Comparison of ENCODE assay signal across 8 mouse cellular contexts in genomic region chr9:64016648-64017400, GRCm38 (mm10). TPM values are rescaled to one million over a fixed set of nuclear protein-coding genes. Genes with fewer than 3 reads are reported as not detected.
DNase-seq lines count a peak whose midpoint lies in the region; ATAC-seq and TF ChIP-seq lines count a peak whose summit lies in the region.

No protein-coding gene starts in this region.

- no peak overlapping the region for H3K27ac ChIP-seq in forebrain, embryonic 16.5 days (ENCODE audit: low read length)
- H3K27ac ChIP-seq in hindbrain, embryonic 12.5 days = peak overlapping the region; percentile 52; the same call in 1 of the 2 replicates
- H3K27ac ChIP-seq in midbrain, embryonic 16.5 days (ENCODE audit: low read length) = no peak overlapping the region

- H3K9me3 ChIP-seq in E14TG2a.4 (ENCODE audit: low read length) = no peaks in the 10 kb centered on the region
- H3K9me3 ChIP-seq in forebrain, embryonic 16.5 days (ENCODE audit: control insufficient read depth, low read length) = no peaks in the 10 kb centered on the region
- no peaks in the 10 kb centered on the region for H3K9me3 ChIP-seq in hindbrain, embryonic 12.5 days (replicated peaks)
- no peaks in the 10 kb centered on the region for H3K9me3 ChIP-seq in midbrain, embryonic 16.5 days (replicated peaks; ENCODE audit: control insufficient read depth, low read length, poor library complexity, severe bottlenecking)

- no peak for ATAC-seq in forebrain, embryonic 16.5 days
- no peak for ATAC-seq in hindbrain, embryonic 12.5 days (ENCODE audit: low FRiP score)
- no peak for ATAC-seq in midbrain, embryonic 16.5 days
- no peak for ATAC-seq in CD4-positive, CD25-positive, alpha-beta regulatory T cell, adult 4 months

- TF ChIP-seq CTCF in E14TG2a.4 (conservative IDR thresholded peaks at IDR 0.05; ENCODE audit: low read length) = no peak

- peak; percentile 74 for DNase-seq in adrenal gland, postnatal 10 days
- DNase-seq in liver = peak; percentile 91
- DNase-seq in cerebellum, postnatal 4 days (ENCODE audit: low spot score in 2 of 2) = no peak

- H3K36me3 ChIP-seq in E14TG2a.4 (ENCODE audit: insufficient read depth, low read length) = peaks cover 25% of the 10 kb centered on the region
- H3K36me3 ChIP-seq in forebrain, embryonic 16.5 days (ENCODE audit: control insufficient read depth, insufficient read depth) = no peaks in the 10 kb centered on the region
- peaks cover 9% of the 10 kb centered on the region for H3K36me3 ChIP-seq in hindbrain, embryonic 12.5 days
- H3K36me3 ChIP-seq in midbrain, embryonic 16.5 days (ENCODE audit: control insufficient read depth, insufficient read depth, low read length) = no peaks in the 10 kb centered on the region

- 5% methylated on average over 25 of the region's 25 CpGs for WGBS in forebrain, embryonic 16.5 days
- WGBS in hindbrain, embryonic 12.5 days = 3% methylated on average over 25 of the region's 25 CpGs
- 5% methylated on average over 25 of the region's 25 CpGs for WGBS in midbrain, embryonic 16.5 days

- peaks cover 20% of the 10 kb centered on the region for H3K27me3 ChIP-seq in E14TG2a.4 (ENCODE audit: insufficient read depth, low read length)
- peaks cover 14% of the 10 kb centered on the region for H3K27me3 ChIP-seq in forebrain, embryonic 16.5 days (replicated peaks; ENCODE audit: control insufficient read depth, insufficient read depth, low read length)
- H3K27me3 ChIP-seq in hindbrain, embryonic 12.5 days = peaks cover 25% of the 10 kb centered on the region
- peaks cover 21% of the 10 kb centered on the region for H3K27me3 ChIP-seq in midbrain, embryonic 16.5 days (ENCODE audit: control insufficient read depth, insufficient read depth, low read depth, low read length)

- peaks cover 83% of the 10 kb centered on the region for H3K4me1 ChIP-seq in E14TG2a.4 (replicated peaks; ENCODE audit: low read depth, low read length)
- H3K4me1 ChIP-seq in forebrain, embryonic 16.5 days (replicated peaks; ENCODE audit: control insufficient read depth, insufficient read depth, low read length) = peaks cover 51% of the 10 kb centered on the region
- H3K4me1 ChIP-seq in hindbrain, embryonic 12.5 days = peaks cover 59% of the 10 kb centered on the region
- peaks cover 29% of the 10 kb centered on the region for H3K4me1 ChIP-seq in midbrain, embryonic 16.5 days (ENCODE audit: control insufficient read depth, insufficient read depth, low read length)

- H3K9ac ChIP-seq in forebrain, embryonic 16.5 days (replicated peaks; ENCODE audit: low read depth, low read length) = 0 out of 2 replicates have a peak overlapping the region, but pooled peaks have one; percentile 26
- H3K9ac ChIP-seq in hindbrain, embryonic 12.5 days = peak overlapping the region; percentile 43; the same call in 1 of the 2 replicates
- peak overlapping the region; percentile 8; the same call in 1 of the 2 replicates for H3K9ac ChIP-seq in midbrain, embryonic 16.5 days (ENCODE audit: low read depth, low read length)

- peak overlapping the region; percentile 88 for H3K4me3 ChIP-seq in E14TG2a.4 (replicated peaks; ENCODE audit: low read length)
- peak overlapping the region; percentile 30 for H3K4me3 ChIP-seq in forebrain, embryonic 16.5 days (replicated peaks; ENCODE audit: low read length)
- peak overlapping the region; percentile 70 for H3K4me3 ChIP-seq in hindbrain, embryonic 12.5 days
- H3K4me3 ChIP-seq in midbrain, embryonic 16.5 days (ENCODE audit: low read depth, low read length) = peak overlapping the region; percentile 28

- H3K4me2 ChIP-seq in forebrain, embryonic 16.5 days (ENCODE audit: low read length) = peak overlapping the region; percentile 86
- H3K4me2 ChIP-seq in hindbrain, embryonic 12.5 days (replicated peaks) = peak overlapping the region; percentile 79
- H3K4me2 ChIP-seq in midbrain, embryonic 16.5 days (ENCODE audit: low read length) = peak overlapping the region; percentile 91

RNA-seq across cellular contexts. Expression of gene Smad6, which starts 5.0 kb away (rescaled TPM):
- 10 to 100 TPM; 15.0 to 16.9 TPM for total RNA-seq in adrenal gland, postnatal 10 days (2021)
- polyA plus RNA-seq in forebrain, embryonic 16.5 days (2015; fragmentation: Nextera tagmentation; extraction: Ambion mirVana) = 1.5 and 1.6 TPM in 2 replicates
- 12.4 and 13.0 TPM in 2 replicates for polyA plus RNA-seq in hindbrain, embryonic 12.5 days (2016; fragmentation: Nextera tagmentation; extraction: Ambion mirVana)
- 0.99 and 1.0 TPM in 2 replicates for polyA plus RNA-seq in midbrain, embryonic 16.5 days (2015; fragmentation: Nextera tagmentation; extraction: Ambion mirVana)
- polyA plus RNA-seq in CD4-positive, CD25-positive, alpha-beta regulatory T cell, adult 4 months (2017; shearing (Covaris generic)) = under 1 TPM in 1 of 2 experiments, not detected in 1; 0.11 TPM

Comparison
In these comparisons a context has a peak if more than half of its experiments do, and no peak if none do; other contexts are left out.
1. H3K4me3 ChIP-seq: peak in every context shown above with its lines; median percentile 88 in E14TG2a.4; 70 in hindbrain, embryonic 12.5 days; 30 in forebrain, embryonic 16.5 days; 28 in midbrain, embryonic 16.5 days.
2. DNase-seq: peak in adrenal gland, postnatal 10 days (single experiment) and liver (single experiment); none in cerebellum, postnatal 4 days (0 of 2).
3. Peak in every context shown above with its lines, with median percentiles within 50 percentile points of each other: H3K4me2 ChIP-seq and H3K9ac ChIP-seq.